Mouse (Mus musculus) left cerebral cortex, adult 18-20 months (tissue): Measurements from ENCODE around the gene Sh2b2. TPM values are rescaled to one million over a fixed set of nuclear protein-coding genes. Genes with fewer than 3 reads are reported as not detected.

ENCODE experiments used
- DNase-seq, 2 experiments: peaks; one replicate each; pipeline ENCODE4 v3.0.0; 2021 to 2022; ENCODE audit warnings: low spot score in 2 of 2, mixed read lengths in 1 of 2
- long read RNA-seq, 2 experiments: library from polyadenylated mRNA; stranded (forward); transcript quantifications; one replicate each; pipeline ENCODE4 v2.0.0; 2021
- total RNA-seq, 2 experiments: library from RNA; stranded (reverse); gene quantifications; 2 replicates each; pipeline ENCODE4 v1.2.3; 2021

Gene Sh2b2
- total RNA-seq, result 1 to 10 TPM; 7.5 to 8.4 TPM
- long read RNA-seq, experiment 1, transcript Sh2b2-201 (9 exons, 2,848 nt), result major isoform, 9 of 21 reads
- long read RNA-seq, experiment 1, partial matches to known transcripts, result 3 of 21 reads
- long read RNA-seq, experiment 1, other reads (novel, unspliced or antisense), result 7 of 21 reads
- long read RNA-seq, experiment 2, transcript Sh2b2-201 (9 exons, 2,848 nt), result major isoform, 8 of 13 reads
- long read RNA-seq, experiment 2, partial matches to known transcripts, result 2 of 13 reads
- long read RNA-seq, experiment 2, other reads (novel, unspliced or antisense), result 1 of 13 reads

- DNase-seq, result no peak
Observed at GRCm38 (mm10) chr5:136246452-136246838, at the start of gene Sh2b2. TSS of gene Sh2b2 (minus strand) at chr5:136246556.

GRCm38 (mm10) chr5:136292971-136293418 is 46.6 kb upstream of the Sh2b2 start:
- no peak for DNase-seq

GRCm38 (mm10) chr5:136292361-136292760 is 46.0 kb upstream of the Sh2b2 start:
- no peak for DNase-seq

GRCm38 (mm10) chr5:136291562-136291961 is 45.2 kb upstream of the Sh2b2 start:
- DNase-seq, result no peak

- DNase-seq, result no peak
Observed at GRCm38 (mm10) chr5:136289776-136290175, 43.4 kb upstream of the Sh2b2 start.

- no peak for DNase-seq
Observed at GRCm38 (mm10) chr5:136288351-136289081, 42.2 kb upstream of the Sh2b2 start.

DNA sequence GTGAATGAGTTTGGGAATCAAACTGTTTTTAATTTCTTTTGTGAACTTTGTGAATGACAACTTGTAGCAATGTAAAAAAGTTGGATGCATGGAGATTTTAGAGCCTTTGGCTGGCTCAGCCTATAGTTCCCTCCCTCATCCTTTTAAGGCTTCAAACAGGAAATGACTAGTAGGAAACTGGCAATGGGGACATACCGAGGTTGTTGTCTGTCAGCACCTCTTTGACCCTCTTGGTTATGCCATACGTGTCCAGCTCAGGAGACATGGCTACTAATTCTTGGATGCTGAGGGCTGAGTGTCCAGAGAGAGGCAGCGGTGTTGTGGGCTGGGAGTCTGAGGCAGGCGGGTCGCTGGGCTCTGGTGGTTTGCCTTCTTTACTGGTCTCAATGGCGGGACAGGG is 40.2 kb upstream of the Sh2b2 start:
- no peak for DNase-seq

DNA sequence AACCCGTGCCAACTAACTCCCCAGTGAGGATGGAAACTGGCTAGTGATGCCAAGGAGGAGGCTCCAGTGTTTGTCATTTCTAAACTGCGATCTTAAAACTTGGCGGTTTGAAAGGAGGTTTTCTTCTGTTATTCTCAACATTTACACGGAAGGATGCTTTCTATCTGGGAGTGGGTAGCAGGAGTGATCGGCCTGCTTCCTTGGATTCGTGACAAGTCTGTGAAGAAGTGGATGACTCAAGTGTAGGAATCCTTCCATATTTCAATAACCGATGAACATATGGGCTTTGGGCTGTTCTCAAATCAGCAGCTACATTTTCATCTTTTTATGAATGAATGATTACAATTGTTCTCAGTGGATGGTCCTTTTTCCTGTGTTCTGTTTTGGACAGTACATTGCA is 38.8 kb upstream of the Sh2b2 start:
- DNase-seq, result no peak

DNA sequence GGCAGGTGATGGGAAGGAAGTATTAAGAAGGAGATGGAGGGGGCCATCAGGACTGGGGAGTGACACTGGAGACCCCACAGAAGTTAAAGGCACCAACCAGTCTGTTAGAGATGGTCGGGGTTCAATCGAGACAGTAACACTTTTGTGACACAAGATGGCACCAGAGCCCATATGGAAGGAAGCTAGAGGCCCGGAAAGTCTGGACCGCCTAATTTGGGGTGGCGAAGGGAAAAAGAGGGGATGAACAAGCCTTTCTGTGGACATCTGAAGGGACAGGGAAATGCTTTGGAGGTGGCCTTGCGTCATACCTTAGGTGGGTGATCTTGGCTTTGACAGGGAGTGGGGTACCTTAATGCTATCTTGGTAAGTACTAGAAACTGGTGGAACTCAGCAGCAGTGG is 35.0 kb upstream of the Sh2b2 start:
- peak in 1 of 2 experiments; percentile 57 for DNase-seq

- DNase-seq, result no peak
Observed at GRCm38 (mm10) chr5:136274739-136275138, 28.4 kb upstream of the Sh2b2 start.

GRCm38 (mm10) chr5:136269937-136270336 is 23.6 kb upstream of the Sh2b2 start:
- DNase-seq, result no peak

- DNase-seq, result no peak
Observed at GRCm38 (mm10) chr5:136266077-136266476, 19.7 kb upstream of the Sh2b2 start.

GRCm38 (mm10) chr5:136263342-136263741 is 17.0 kb upstream of the Sh2b2 start:
- DNase-seq, result peak; percentile 32 to 52

GRCm38 (mm10) chr5:136258919-136259318 is 12.6 kb upstream of the Sh2b2 start:
- DNase-seq, result peak; percentile 51 to 77

DNA sequence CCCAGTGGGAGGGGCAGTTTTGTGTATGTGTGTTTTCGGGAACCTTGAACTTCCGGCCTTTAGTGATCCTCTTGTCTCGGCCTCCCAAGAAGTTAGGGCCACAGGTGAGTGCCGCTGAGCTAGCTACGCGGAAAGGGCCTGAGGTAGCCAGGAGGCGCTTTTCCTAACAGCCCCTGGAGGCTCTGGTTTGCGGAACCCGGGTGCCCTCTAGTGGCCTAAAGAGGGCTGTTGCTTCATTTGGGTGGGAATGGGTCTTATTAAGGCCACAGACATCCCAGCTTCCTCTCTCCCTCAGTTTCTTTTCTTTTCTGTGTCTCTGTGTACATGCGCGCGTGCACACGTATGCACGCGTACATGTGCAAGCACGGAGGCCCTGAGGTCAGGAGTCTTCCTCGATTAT is 6.5 kb upstream of the Sh2b2 start:
- DNase-seq, result peak; percentile 78 to 93

DNA sequence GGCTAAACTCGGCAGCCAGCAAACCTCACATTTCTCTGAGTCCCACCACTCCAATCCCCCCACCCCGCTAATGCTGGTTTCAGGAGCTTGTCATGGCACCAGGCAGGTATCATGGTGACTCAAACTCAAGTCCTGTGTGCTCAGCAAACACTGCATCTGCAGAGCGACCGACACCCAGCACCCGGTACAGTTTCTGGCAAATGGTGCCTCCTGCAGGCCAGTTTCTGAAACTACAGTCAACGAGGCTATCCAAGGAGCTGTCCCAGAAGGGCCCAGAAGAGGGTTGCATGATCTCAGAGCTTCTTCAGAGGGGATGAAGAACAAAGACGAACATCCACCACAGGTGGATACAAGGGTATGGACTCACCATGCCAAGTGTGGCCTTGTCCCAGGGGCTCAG is 4.6 kb upstream of the Sh2b2 start:
- DNase-seq, result peak; percentile 24 to 60

DNA sequence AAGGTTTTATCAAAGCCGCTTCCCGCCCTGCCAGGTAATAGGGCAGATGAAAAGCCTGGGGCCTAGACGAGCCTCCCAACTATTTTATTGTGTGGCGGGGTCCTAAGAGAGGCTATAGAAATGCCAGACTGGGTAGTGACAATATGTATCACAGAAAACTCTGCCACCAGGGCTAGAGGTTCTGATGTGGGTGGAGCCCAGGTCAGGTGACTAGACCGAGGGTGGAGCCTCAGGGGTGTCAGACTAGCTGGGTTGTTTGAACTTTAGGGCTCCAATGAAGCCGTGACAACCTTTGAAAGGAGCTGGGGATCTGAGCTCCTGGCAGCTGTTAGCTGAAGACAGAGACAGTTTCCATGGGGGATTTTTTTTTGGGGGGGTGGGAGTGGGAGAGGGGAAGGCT is 2.1 kb upstream of the Sh2b2 start:
- DNase-seq, result no peak

- DNase-seq, result no peak
Observed at GRCm38 (mm10) chr5:136245541-136246451, 560 bp downstream of the Sh2b2 start.

GRCm38 (mm10) chr5:136244762-136245540 is 1.4 kb downstream of the Sh2b2 start:
- DNase-seq, result peak; percentile 90

DNA sequence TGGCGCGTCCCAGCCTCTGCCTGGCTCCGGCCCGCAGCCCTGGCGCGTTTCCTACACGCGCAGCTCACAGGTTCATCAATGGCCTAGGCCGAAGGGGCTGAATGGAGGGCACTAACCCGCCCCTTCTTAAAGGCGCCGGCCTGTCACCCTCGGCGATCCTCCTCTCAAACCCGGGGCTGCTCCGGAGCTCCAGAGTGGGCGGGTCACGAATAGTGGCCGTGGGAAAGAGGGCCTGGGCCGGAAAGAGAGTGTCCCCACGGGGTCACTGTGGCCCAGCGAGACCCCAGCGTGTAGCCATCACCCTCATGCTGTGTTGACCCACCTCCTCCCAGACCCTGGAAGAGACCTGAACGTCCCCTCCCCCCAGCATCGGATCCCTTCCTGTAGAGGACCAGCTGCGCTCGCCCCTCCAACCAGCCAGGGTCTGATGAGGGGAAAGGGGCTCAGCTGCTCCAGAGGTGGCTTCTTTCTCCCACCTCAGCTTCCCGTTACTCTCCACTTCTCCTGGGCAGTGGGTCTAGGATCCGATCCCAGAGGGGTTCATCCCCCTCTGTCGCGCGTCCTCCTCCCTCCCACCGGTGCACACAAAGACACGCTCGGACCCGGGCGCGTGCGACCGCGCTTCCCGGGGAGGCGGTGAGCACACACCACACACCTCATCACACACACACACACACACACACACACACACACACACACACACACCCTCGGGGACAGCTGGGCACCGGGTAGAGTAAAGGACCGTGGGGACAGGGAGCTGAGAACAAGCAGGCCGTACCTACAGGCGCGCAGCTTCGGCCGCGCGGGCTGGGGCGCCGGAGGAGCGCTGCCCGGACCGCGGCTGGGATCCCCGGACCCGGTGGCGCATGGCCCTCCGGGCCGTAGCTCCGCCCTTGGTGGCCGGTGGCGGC is 2.2 kb downstream of the Sh2b2 start:
- peak; percentile 15 to 28 for DNase-seq
